Comparison of ENCODE assay signal across 10 mouse cellular contexts in the genomic region with DNA sequence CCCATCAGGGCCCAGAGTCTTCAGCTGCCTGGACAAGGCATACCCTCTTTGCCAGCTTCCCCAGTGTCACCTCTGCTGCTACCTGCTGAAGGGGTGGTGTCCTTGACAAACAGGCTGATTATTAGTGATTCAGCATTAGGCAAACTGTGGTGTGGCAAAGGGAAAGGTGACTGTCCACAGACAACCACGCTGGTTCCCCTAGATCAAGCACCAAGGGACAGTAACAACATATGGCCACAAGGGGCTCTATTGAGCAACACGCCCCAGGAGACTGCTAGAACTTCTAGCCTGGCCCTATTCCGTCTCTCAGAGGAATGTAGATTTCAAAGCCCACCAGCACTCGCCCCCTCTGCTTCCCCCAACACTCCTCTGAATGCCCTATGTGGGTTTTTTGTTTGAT. TPM values are rescaled to one million over a fixed set of nuclear protein-coding genes. Genes with fewer than 3 reads are reported as not detected.
A peak's percentile ranks its signal among the peaks of the same experiment; 100 is the strongest.
DNase-seq lines count a peak whose midpoint lies in the region; ATAC-seq and TF ChIP-seq lines count a peak whose summit lies in the region.
"Had no signal": no experiment of that assay in that cellular context is flagged by ENCODE, and none has a peak within 500 bp of the region (broad histone marks: within the 10 kb centered on the region; RNA-seq: fewer than 3 reads in every experiment).

No protein-coding gene starts in this region.

- H3K9ac ChIP-seq in midbrain, embryonic 14.5 days (replicated peaks; ENCODE audit: low read length) = no peak overlapping the region
- H3K9ac ChIP-seq in midbrain, embryonic 16.5 days (ENCODE audit: low read depth, low read length) = no peak overlapping the region
- no peak overlapping the region for H3K9ac ChIP-seq in heart, embryonic 15.5 days
- H3K9ac ChIP-seq in midbrain, postnatal 0 days (replicated peaks; ENCODE audit: low read length, poor library complexity, severe bottlenecking) = no peak overlapping the region

- H3K27me3 ChIP-seq in midbrain, embryonic 14.5 days (ENCODE audit: control insufficient read depth, insufficient read depth, low read length) = no peaks in the 10 kb centered on the region
- H3K27me3 ChIP-seq in midbrain, embryonic 16.5 days (ENCODE audit: control insufficient read depth, insufficient read depth, low read depth, low read length) = no peaks in the 10 kb centered on the region
- H3K27me3 ChIP-seq in heart, embryonic 15.5 days = no peaks in the 10 kb centered on the region
- H3K27me3 ChIP-seq in midbrain, postnatal 0 days (ENCODE audit: insufficient read depth, low read length) = no peaks in the 10 kb centered on the region

- H3K4me2 ChIP-seq in midbrain, embryonic 14.5 days (ENCODE audit: low read length) = no peak overlapping the region
- no peak overlapping the region for H3K4me2 ChIP-seq in midbrain, embryonic 16.5 days (ENCODE audit: low read length)
- no peak overlapping the region for H3K4me2 ChIP-seq in heart, embryonic 15.5 days
- H3K4me2 ChIP-seq in midbrain, postnatal 0 days (ENCODE audit: low read depth, low read length, poor library complexity, severe bottlenecking) = no peak overlapping the region

- no peaks in the 10 kb centered on the region for H3K9me3 ChIP-seq in midbrain, embryonic 14.5 days (ENCODE audit: control insufficient read depth, low read length)
- H3K9me3 ChIP-seq in midbrain, embryonic 16.5 days (replicated peaks; ENCODE audit: control insufficient read depth, low read length, poor library complexity, severe bottlenecking) = peaks cover 4% of the 10 kb centered on the region; the same call in 1 of the 2 replicates
- no peaks in the 10 kb centered on the region for H3K9me3 ChIP-seq in heart, embryonic 15.5 days (replicated peaks)
- no peaks in the 10 kb centered on the region for H3K9me3 ChIP-seq in midbrain, postnatal 0 days (ENCODE audit: low read length)

- H3K4me1 ChIP-seq in midbrain, embryonic 14.5 days (ENCODE audit: control insufficient read depth, insufficient read depth, low read length) = no peaks in the 10 kb centered on the region
- no peaks in the 10 kb centered on the region for H3K4me1 ChIP-seq in midbrain, embryonic 16.5 days (ENCODE audit: control insufficient read depth, insufficient read depth, low read length)
- peaks cover 4% of the 10 kb centered on the region; the same call in 1 of the 2 replicates for H3K4me1 ChIP-seq in heart, embryonic 15.5 days (replicated peaks)
- H3K4me1 ChIP-seq in midbrain, postnatal 0 days (ENCODE audit: insufficient read depth, low read length) = no peaks in the 10 kb centered on the region

- DNase-seq in midbrain, embryonic 14.5 days = peak; percentile 59
- DNase-seq in T-cell, adult 2 months (ENCODE audit: low spot score) = peak; percentile 35
- peak; percentile 32 to 36 for DNase-seq in cerebellum, postnatal 36 days
- DNase-seq in layer of hippocampus, postnatal 36 days = peak; percentile 19 to 23
- peak; percentile 49 for DNase-seq in midbrain, postnatal 0 days (ENCODE audit: low spot score)
- DNase-seq in thymus, postnatal 25 days = peak; percentile 35

- no peak overlapping the region for H3K27ac ChIP-seq in midbrain, embryonic 14.5 days (replicated peaks; ENCODE audit: low read depth, low read length)
- H3K27ac ChIP-seq in midbrain, embryonic 16.5 days (ENCODE audit: low read length) = no peak overlapping the region
- 0 out of 2 replicates have a peak overlapping the region, but pooled peaks have one; percentile 57 for H3K27ac ChIP-seq in heart, embryonic 15.5 days
- no peak overlapping the region for H3K27ac ChIP-seq in midbrain, postnatal 0 days (ENCODE audit: low read depth, low read length)

- 19% methylated on average over 4 of the region's 4 CpGs for WGBS in midbrain, embryonic 14.5 days
- WGBS in midbrain, embryonic 16.5 days = 14% methylated on average over 4 of the region's 4 CpGs
- 20% methylated on average over 4 of the region's 4 CpGs for WGBS in heart, embryonic 15.5 days
- 13% methylated on average over 4 of the region's 4 CpGs for WGBS in midbrain, postnatal 0 days

- no peak overlapping the region for H3K4me3 ChIP-seq in midbrain, embryonic 14.5 days (replicated peaks; ENCODE audit: low read depth, low read length)
- H3K4me3 ChIP-seq in midbrain, embryonic 16.5 days (ENCODE audit: low read depth, low read length) = no peak overlapping the region
- no peak overlapping the region for H3K4me3 ChIP-seq in heart, embryonic 15.5 days
- H3K4me3 ChIP-seq in midbrain, postnatal 0 days (ENCODE audit: low read depth, low read length) = no peak overlapping the region
- H3K4me3 ChIP-seq: myocyte had no signal

- TF ChIP-seq CTCF in midbrain, postnatal 0 days (IDR thresholded peaks at IDR 0.05) = peak; percentile 74

- no peaks in the 10 kb centered on the region for H3K36me3 ChIP-seq in midbrain, embryonic 14.5 days (ENCODE audit: control insufficient read depth, insufficient read depth, low read length)
- no peaks in the 10 kb centered on the region for H3K36me3 ChIP-seq in midbrain, embryonic 16.5 days (ENCODE audit: control insufficient read depth, insufficient read depth, low read length)
- no peaks in the 10 kb centered on the region for H3K36me3 ChIP-seq in heart, embryonic 15.5 days
- no peaks in the 10 kb centered on the region for H3K36me3 ChIP-seq in midbrain, postnatal 0 days (ENCODE audit: insufficient read depth, low read length)

- ATAC-seq in midbrain, embryonic 14.5 days (ENCODE audit: low FRiP score, low TSS enrichment) = no peak
- ATAC-seq in midbrain, embryonic 16.5 days = no peak
- ATAC-seq in heart, embryonic 15.5 days (replicated peaks; ENCODE audit: insufficient number of reproducible peaks, insufficient read depth, low FRiP score, low read depth) = no peak
- ATAC-seq in midbrain, postnatal 0 days (ENCODE audit: low FRiP score) = no peak

RNA-seq across cellular contexts. Expression of a gene that starts 11.6 kb away (rescaled TPM):
- not detected in 2 replicates for polyA plus RNA-seq in midbrain, embryonic 14.5 days (2014; fragmentation: Nextera tagmentation; extraction: Ambion mirVana)
- polyA plus RNA-seq in midbrain, embryonic 16.5 days (2015; fragmentation: Nextera tagmentation; extraction: Ambion mirVana) = not detected in 2 replicates
- polyA plus RNA-seq in heart, embryonic 15.5 days (2015; fragmentation: Nextera tagmentation; extraction: Ambion mirVana) = not detected in 2 replicates
- total RNA-seq in layer of hippocampus, postnatal 36 days (2021) = not detected
- total RNA-seq in midbrain, postnatal 0 days (2014; rRNA removed) = not detected in 2 replicates
- polyA plus RNA-seq in midbrain, postnatal 0 days (2015; fragmentation: Nextera tagmentation; extraction: Ambion mirVana) = not detected in 2 replicates
- polyA plus RNA-seq: frontal cortex, adult 2 months; myocyte had no signal

RNA-seq across cellular contexts. Expression of a gene that starts 55.4 kb away (rescaled TPM):
- polyA plus RNA-seq in midbrain, embryonic 14.5 days (2014; fragmentation: Nextera tagmentation; extraction: Ambion mirVana) = 0.47 and 0.61 TPM in 2 replicates
- 0.80 and 1.6 TPM in 2 replicates for polyA plus RNA-seq in midbrain, embryonic 16.5 days (2015; fragmentation: Nextera tagmentation; extraction: Ambion mirVana)
- polyA plus RNA-seq in heart, embryonic 15.5 days (2015; fragmentation: Nextera tagmentation; extraction: Ambion mirVana) = 2.0 and 3.8 TPM in 2 replicates
- total RNA-seq in layer of hippocampus, postnatal 36 days (2021) = 1 to 10 TPM in 1 of 2 experiments, under 1 TPM in 1; 0.51 to 2.3 TPM
- total RNA-seq in midbrain, postnatal 0 days (2014; rRNA removed) = 1.3 and 4.9 TPM in 2 replicates
- polyA plus RNA-seq in midbrain, postnatal 0 days (2015; fragmentation: Nextera tagmentation; extraction: Ambion mirVana) = 1.3 and 1.6 TPM in 2 replicates
